Mouse (Mus musculus) liver, adult 2 months (tissue): ENCODE measurements around the gene Snapc1.

Source experiments
- CTCF ChIP-seq: fragments of 200-500 bp; IDR thresholded peaks from 2 replicates; pipeline ENCODE4 v1.5.1; 2011; ENCODE audit warnings: low read depth, low read length, control low read depth
- POLR2A ChIP-seq: fragments of 200-500 bp; IDR thresholded peaks from 2 replicates; pipeline ENCODE4 v1.6.1; 2011; ENCODE audit warnings: low read length, control low read depth; ENCODE audit not compliant: insufficient read depth; ENCODE audit errors: extremely low read depth

DNA sequence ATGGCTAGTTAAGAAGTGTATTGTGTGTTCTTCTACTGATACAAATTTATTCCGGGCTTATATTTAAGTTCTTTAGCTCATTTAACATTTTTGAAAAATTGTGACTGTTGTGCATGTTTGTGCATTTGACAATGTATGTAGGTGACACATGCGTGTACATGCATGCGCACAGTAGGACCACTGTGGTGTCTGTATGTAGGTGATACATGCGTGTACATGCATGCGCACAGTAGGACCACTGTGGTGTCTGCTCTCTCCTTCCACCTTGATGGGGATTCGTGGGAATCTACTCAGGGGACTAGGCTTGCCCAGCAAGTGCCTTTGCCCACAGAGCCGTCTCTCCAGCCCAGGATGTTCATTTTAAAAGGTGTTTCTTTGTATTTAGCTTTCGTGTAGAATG lies 4.9 kb downstream of the Snapc1 start:
- TF ChIP-seq CTCF = no peak
- TF ChIP-seq POLR2A = no peak
